ENCODE assay signal across 40 mouse cellular contexts in the genomic region with DNA sequence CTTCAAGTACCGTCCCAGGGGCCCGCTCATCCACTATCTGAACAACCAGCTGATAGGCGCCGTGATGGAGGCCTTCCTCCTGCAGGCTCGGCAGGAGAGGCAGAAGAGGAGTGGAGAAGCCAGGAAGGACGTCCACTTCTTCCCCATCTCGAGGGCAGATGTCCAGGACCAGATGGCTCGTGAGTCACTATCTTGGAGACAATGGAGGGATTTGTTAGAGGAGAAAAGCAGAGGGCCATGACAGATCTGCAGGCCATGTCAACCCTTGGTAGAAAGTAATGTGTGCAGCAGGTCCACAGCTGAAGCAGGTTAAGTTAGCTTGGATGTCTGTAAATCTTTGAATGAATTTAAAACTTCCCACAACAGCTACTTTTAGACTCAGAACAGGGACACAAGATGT. TPM values are rescaled to one million over a fixed set of nuclear protein-coding genes. Genes with fewer than 3 reads are reported as not detected.
DNase-seq lines count a peak whose midpoint lies in the region; ATAC-seq and TF ChIP-seq lines count a peak whose summit lies in the region.
"Had no signal": no experiment of that assay in that cellular context is flagged by ENCODE, and none has a peak within 500 bp of the region (broad histone marks: within the 10 kb centered on the region; RNA-seq: fewer than 3 reads in every experiment).

No protein-coding gene starts in this region.

- H3K4me1 ChIP-seq in cerebellum, adult 2 months (ENCODE audit: control insufficient read depth, insufficient read depth, low read length): no peaks in the 10 kb centered on the region
- H3K4me1 ChIP-seq in midbrain, embryonic 10.5 days: peaks cover 26% of the 10 kb centered on the region
- H3K4me1 ChIP-seq in midbrain, embryonic 15.5 days: no peaks in the 10 kb centered on the region
- peaks cover 5% of the 10 kb centered on the region; the same call in 1 of the 2 replicates for H3K4me1 ChIP-seq in kidney, embryonic 15.5 days
- H3K4me1 ChIP-seq: embryonic facial prominence, embryonic 12.5 days; hindbrain, embryonic 15.5 days; liver, embryonic 15.5 days; stomach, embryonic 15.5 days had no signal

- H3K9ac ChIP-seq in midbrain, embryonic 15.5 days: no peak overlapping the region
- no peak overlapping the region for H3K9ac ChIP-seq in kidney, embryonic 15.5 days
- H3K9ac ChIP-seq: embryonic facial prominence, embryonic 12.5 days; hindbrain, embryonic 15.5 days; limb, embryonic 12.5 days; liver, embryonic 15.5 days; lung, embryonic 14.5 days; midbrain, embryonic 12.5 days; stomach, embryonic 15.5 days had no signal

- no peaks in the 10 kb centered on the region for H3K27me3 ChIP-seq in cerebellum, adult 2 months (ENCODE audit: control insufficient read depth, insufficient read depth, low read length)
- peaks cover 4% of the 10 kb centered on the region; the same call in 1 of the 2 replicates for H3K27me3 ChIP-seq in midbrain, embryonic 10.5 days (ENCODE audit: low read depth, poor library complexity, severe bottlenecking)
- H3K27me3 ChIP-seq in midbrain, embryonic 15.5 days (replicated peaks): no peaks in the 10 kb centered on the region
- no peaks in the 10 kb centered on the region for H3K27me3 ChIP-seq in kidney, embryonic 15.5 days
- H3K27me3 ChIP-seq: hindbrain, embryonic 15.5 days; stomach, embryonic 15.5 days had no signal

- H3K36me3 ChIP-seq in midbrain, embryonic 10.5 days: no peaks in the 10 kb centered on the region
- no peaks in the 10 kb centered on the region for H3K36me3 ChIP-seq in midbrain, embryonic 15.5 days (replicated peaks)
- no peaks in the 10 kb centered on the region for H3K36me3 ChIP-seq in kidney, embryonic 15.5 days
- H3K36me3 ChIP-seq: embryonic facial prominence, embryonic 12.5 days; hindbrain, embryonic 15.5 days; limb, embryonic 12.5 days; liver, embryonic 15.5 days; midbrain, embryonic 12.5 days; stomach, embryonic 15.5 days had no signal

- no peak for TF ChIP-seq POLR2A in cerebellum, adult 2 months (IDR thresholded peaks at IDR 0.05; ENCODE audit: borderline replicate concordance, insufficient read depth, low read length)

- no peaks in the 10 kb centered on the region for H3K9me3 ChIP-seq in midbrain, embryonic 10.5 days (replicated peaks)
- H3K9me3 ChIP-seq in midbrain, embryonic 15.5 days: no peaks in the 10 kb centered on the region
- H3K9me3 ChIP-seq in kidney, embryonic 15.5 days (replicated peaks): no peaks in the 10 kb centered on the region
- H3K9me3 ChIP-seq: embryonic facial prominence, embryonic 12.5 days; hindbrain, embryonic 15.5 days; limb, embryonic 12.5 days; liver, embryonic 15.5 days; midbrain, embryonic 12.5 days; stomach, embryonic 15.5 days had no signal

- no peak overlapping the region for H3K27ac ChIP-seq in cerebellum, adult 2 months (ENCODE audit: insufficient read depth, low read length)
- peak overlapping the region; percentile 75 for H3K27ac ChIP-seq in midbrain, embryonic 10.5 days (replicated peaks)
- H3K27ac ChIP-seq in midbrain, embryonic 15.5 days: no peak overlapping the region
- no peak overlapping the region for H3K27ac ChIP-seq in kidney, embryonic 15.5 days
- H3K27ac ChIP-seq: embryonic facial prominence, embryonic 12.5 days; gastrocnemius, adult 2 months; hindbrain, embryonic 15.5 days; layer of hippocampus, adult 2 months; left cerebral cortex, adult 2 months; limb, embryonic 12.5 days; liver, embryonic 15.5 days; midbrain, embryonic 12.5 days; stomach, embryonic 15.5 days had no signal

- WGBS in cerebellum, adult 2 months: 20% methylated on average over 8 of the region's 8 CpGs
- WGBS in midbrain, embryonic 10.5 days: 75% methylated on average over 8 of the region's 8 CpGs
- WGBS in midbrain, embryonic 15.5 days: 59% methylated on average over 8 of the region's 8 CpGs
- WGBS in kidney, embryonic 15.5 days: 69% methylated on average over 8 of the region's 8 CpGs

- TF ChIP-seq CTCF in cerebellum, adult 2 months (IDR thresholded peaks at IDR 0.05; ENCODE audit: borderline replicate concordance, insufficient read depth, low read depth, low read length): no peak

- DNase-seq in cerebellum, adult 2 months: peak; percentile 31 to 39
- no peak for DNase-seq in cerebellum, postnatal 4 days (ENCODE audit: low spot score in 2 of 2)
- no peak for DNase-seq in midbrain, embryonic 10.5 days (ENCODE audit: low spot score)
- DNase-seq in Muller cell, postnatal 12 days (ENCODE audit: inconsistent ontology term): peak; percentile 46
- peak; percentile 26 to 50 for DNase-seq in cerebellum, postnatal 10 days
- no peak for DNase-seq in gastrocnemius, postnatal 25 days
- DNase-seq: adrenal gland, postnatal 10 days; embryo, embryonic 11 days; gastrocnemius, adult 2 months; heart, postnatal 4 days; kidney, adult 11 months; kidney, postnatal 25 days; lung, embryonic 14.5 days; right cerebral cortex, postnatal 25 days; thymus, adult 18-20 months; thymus, postnatal 25 days had no signal

- H3K4me3 ChIP-seq in cerebellum, adult 2 months (replicated peaks; ENCODE audit: insufficient read depth, low read depth, low read length): no peak overlapping the region
- no peak overlapping the region for H3K4me3 ChIP-seq in midbrain, embryonic 10.5 days
- H3K4me3 ChIP-seq in midbrain, embryonic 15.5 days: no peak overlapping the region
- no peak overlapping the region for H3K4me3 ChIP-seq in kidney, embryonic 15.5 days (replicated peaks)
- H3K4me3 ChIP-seq: embryonic facial prominence, embryonic 12.5 days; gastrocnemius, adult 2 months; hindbrain, embryonic 15.5 days; layer of hippocampus, adult 2 months; left cerebral cortex, adult 2 months; limb, embryonic 12.5 days; liver, embryonic 15.5 days; midbrain, embryonic 12.5 days; stomach, embryonic 15.5 days had no signal

- ATAC-seq in midbrain, embryonic 15.5 days (replicated peaks): no peak
- ATAC-seq in kidney, embryonic 15.5 days (replicated peaks; ENCODE audit: low FRiP score): no peak
- ATAC-seq: forebrain, embryonic 14.5 days; inflammation-experienced regulatory T-cells, adult 6 months had no signal

- no peak overlapping the region for H3K4me2 ChIP-seq in midbrain, embryonic 15.5 days
- no peak overlapping the region for H3K4me2 ChIP-seq in kidney, embryonic 15.5 days
- H3K4me2 ChIP-seq: embryonic facial prominence, embryonic 12.5 days; hindbrain, embryonic 15.5 days; limb, embryonic 12.5 days; liver, embryonic 15.5 days; lung, embryonic 14.5 days; midbrain, embryonic 12.5 days; stomach, embryonic 15.5 days had no signal

RNA-seq across cellular contexts. Expression of a gene that starts 18.3 kb away (rescaled TPM):
- not detected in 2 replicates for polyA plus RNA-seq in cerebellum, adult 2 months (2012; rRNA removed)
- not detected in 2 replicates for polyA plus RNA-seq in midbrain, embryonic 10.5 days (2016; fragmentation: Nextera tagmentation; extraction: Ambion mirVana)
- not detected in 2 replicates for polyA plus RNA-seq in midbrain, embryonic 15.5 days (2015; fragmentation: Nextera tagmentation; extraction: Ambion mirVana)
- under 1 TPM; 0.28 to 0.64 TPM for total RNA-seq in gastrocnemius, postnatal 25 days (2021)
- 4.4 and 4.6 TPM in 2 replicates for polyA plus RNA-seq in kidney, embryonic 15.5 days (2015; fragmentation: Nextera tagmentation; extraction: Ambion mirVana)
- total RNA-seq: ES-E14; layer of hippocampus, adult 2 months; layer of hippocampus, postnatal 14 days; left cerebral cortex, adult 2 months; left cerebral cortex, postnatal 25 days; liver, adult 2 months; megakaryocyte progenitor cell, adult 5-6 weeks; monocyte, adult 5-6 weeks had no signal
- polyA plus RNA-seq: C2C12; embryonic facial prominence, embryonic 12.5 days; forebrain, embryonic 14.5 days; frontal cortex, adult 2 months; limb, embryonic 12.5 days; liver, adult 2 months; lung, embryonic 14.5 days; midbrain, embryonic 12.5 days; neural tube, embryonic 14.5 days had no signal

RNA-seq across cellular contexts. Expression of a gene that starts 31.3 kb away (rescaled TPM):
- polyA plus RNA-seq in cerebellum, adult 2 months (2012; rRNA removed): not detected in 2 replicates
- not detected in 2 replicates for polyA plus RNA-seq in midbrain, embryonic 10.5 days (2016; fragmentation: Nextera tagmentation; extraction: Ambion mirVana)
- not detected in 2 replicates for polyA plus RNA-seq in midbrain, embryonic 15.5 days (2015; fragmentation: Nextera tagmentation; extraction: Ambion mirVana)
- not detected for total RNA-seq in gastrocnemius, postnatal 25 days (2021)
- polyA plus RNA-seq in kidney, embryonic 15.5 days (2015; fragmentation: Nextera tagmentation; extraction: Ambion mirVana): not detected in 2 replicates
- total RNA-seq: adrenal gland, postnatal 10 days; CH12.LX; gastrocnemius, adult 2 months; heart, postnatal 4 days; layer of hippocampus, adult 2 months; layer of hippocampus, postnatal 14 days; left cerebral cortex, adult 2 months; left cerebral cortex, postnatal 25 days; liver, adult 2 months; megakaryocyte progenitor cell, adult 5-6 weeks; monocyte, adult 5-6 weeks had no signal
- polyA plus RNA-seq: C2C12; embryonic facial prominence, embryonic 12.5 days; forebrain, embryonic 14.5 days; frontal cortex, adult 2 months; heart, embryonic 16.5 days; hindbrain, embryonic 15.5 days; inflammation-experienced regulatory T-cells, adult 6 months; kidney, embryonic 14.5 days; limb, embryonic 12.5 days; liver, adult 2 months; liver, embryonic 15.5 days; lung, embryonic 14.5 days; midbrain, embryonic 12.5 days; neural tube, embryonic 14.5 days had no signal

RNA-seq across cellular contexts. Expression of a gene that starts 43.3 kb away (rescaled TPM):
- polyA plus RNA-seq in cerebellum, adult 2 months (2012; rRNA removed): 0.03 TPM in 1 of 2 replicates, not detected in the other
- 0.32 and 1.5 TPM in 2 replicates for polyA plus RNA-seq in midbrain, embryonic 10.5 days (2016; fragmentation: Nextera tagmentation; extraction: Ambion mirVana)
- not detected in 2 replicates for polyA plus RNA-seq in midbrain, embryonic 15.5 days (2015; fragmentation: Nextera tagmentation; extraction: Ambion mirVana)
- total RNA-seq in gastrocnemius, postnatal 25 days (2021): under 1 TPM; 0.08 to 0.43 TPM
- polyA plus RNA-seq in kidney, embryonic 15.5 days (2015; fragmentation: Nextera tagmentation; extraction: Ambion mirVana): 0.06 and 0.25 TPM in 2 replicates
- total RNA-seq: heart, postnatal 4 days; layer of hippocampus, adult 2 months; layer of hippocampus, postnatal 14 days; left cerebral cortex, adult 2 months; left cerebral cortex, postnatal 25 days; megakaryocyte progenitor cell, adult 5-6 weeks; monocyte, adult 5-6 weeks had no signal
- polyA plus RNA-seq: forebrain, embryonic 14.5 days; hindbrain, embryonic 15.5 days; limb, embryonic 12.5 days had no signal

Comparison
In these comparisons a context has a peak if more than half of its experiments do, and no peak if none do; other contexts are left out.
1. DNase-seq: peak in cerebellum, adult 2 months (2 of 2), Muller cell, postnatal 12 days (single experiment) and cerebellum, postnatal 10 days (2 of 2); none in cerebellum, postnatal 4 days (0 of 2), midbrain, embryonic 10.5 days (single experiment) and gastrocnemius, postnatal 25 days (single experiment).